Mouse (Mus musculus) spleen, embryonic (tissue): Measurements from ENCODE around the gene Olfr364-ps1.

Experiments used
- CTCF ChIA-PET: fragments of 350-600 bp; sonication (Branson Sonifier 250); formaldehyde crosslinking; loops from one replicate; lab custom pipeline; 2022; lab: Charles Lee

Olfr364-ps1 gene

GRCm38 (mm10) chr2:37139022-37139421 lies at the start of gene Olfr364-ps1:
Olfr364-ps1 (plus strand) TSS chr2:37139322.
- CTCF ChIA-PET, result no interaction called here

GRCm38 (mm10) chr2:37117810-37118209 lies 21.3 kb upstream of the Olfr364-ps1 start, which contains the start of gene Olfr362:
Olfr362 (minus strand) TSS chr2:37117910.
- CTCF ChIA-PET, result no interaction called here

- CTCF ChIA-PET, result no interaction called here
Observed at GRCm38 (mm10) chr2:37187898-37188297, 48.8 kb downstream of the Olfr364-ps1 start, which contains the start of gene Olfr365. Olfr365 (plus strand) TSS chr2:37188198.
